ENCODE assay signal across 29 mouse cellular contexts in genomic region chr11:88670925-88671324, GRCm38 (mm10). TPM values are rescaled to one million over a fixed set of nuclear protein-coding genes. Genes with fewer than 3 reads are reported as not detected.
DNase-seq lines count a peak whose midpoint lies in the region; ATAC-seq and TF ChIP-seq lines count a peak whose summit lies in the region.
"Had no signal": no experiment of that assay in that cellular context is flagged by ENCODE, and none has a peak within 500 bp of the region (broad histone marks: within the 10 kb centered on the region; RNA-seq: fewer than 3 reads in every experiment).

No protein-coding gene starts in this region.

- in situ Hi-C loops in ES-E14 (cut with MboI; ENCODE audit: low sequenced_read_pairs in 2 of 2, unreplicated experiment in 2 of 2) = no loop called here

- no peak overlapping the region for H3K9ac ChIP-seq in midbrain, embryonic 12.5 days (replicated peaks)
- no peak overlapping the region for H3K9ac ChIP-seq in ES-Bruce4 (ENCODE audit: low read depth, poor library complexity, severe bottlenecking)
- no peak overlapping the region for H3K9ac ChIP-seq in ES-E14 (ENCODE audit: insufficient read depth, low read depth, low read length, poor library complexity, severe bottlenecking)
- no peak overlapping the region for H3K9ac ChIP-seq in midbrain, embryonic 15.5 days
- H3K9ac ChIP-seq in liver, embryonic 12.5 days = no peak overlapping the region
- H3K9ac ChIP-seq: embryonic facial prominence, embryonic 15.5 days; forebrain, embryonic 12.5 days; forebrain, postnatal 0 days; heart, embryonic 12.5 days; limb, embryonic 15.5 days; liver, embryonic 14.5 days; neural tube, embryonic 12.5 days had no signal

- 0 out of 2 replicates have a peak overlapping the region, but pooled peaks have one; percentile 22 for H3K27ac ChIP-seq in midbrain, embryonic 12.5 days (replicated peaks)
- no peak overlapping the region for H3K27ac ChIP-seq in midbrain, embryonic 10.5 days (replicated peaks)
- H3K27ac ChIP-seq in ES-Bruce4 (ENCODE audit: insufficient read depth, low read length) = peak overlapping the region; percentile 93
- H3K27ac ChIP-seq in ES-E14 (ENCODE audit: insufficient read depth, low read depth, low read length, poor library complexity, severe bottlenecking) = peak overlapping the region; percentile 86
- peak overlapping the region; percentile 27; the same call in 1 of the 2 replicates for H3K27ac ChIP-seq in midbrain, embryonic 15.5 days
- H3K27ac ChIP-seq in liver, embryonic 12.5 days = no peak overlapping the region
- H3K27ac ChIP-seq: embryonic facial prominence, embryonic 10.5 days; embryonic facial prominence, embryonic 15.5 days; forebrain, embryonic 12.5 days; heart, adult 2 months; limb, embryonic 15.5 days; liver, embryonic 14.5 days; macrophage; neural tube, embryonic 12.5 days; stomach, postnatal 0 days had no signal

- no peaks in the 10 kb centered on the region for H3K27me3 ChIP-seq in midbrain, embryonic 12.5 days
- no peaks in the 10 kb centered on the region for H3K27me3 ChIP-seq in midbrain, embryonic 10.5 days (ENCODE audit: low read depth, poor library complexity, severe bottlenecking)
- no peaks in the 10 kb centered on the region for H3K27me3 ChIP-seq in ES-Bruce4 (ENCODE audit: control insufficient read depth, insufficient read depth, low read length, poor library complexity, severe bottlenecking)
- no peaks in the 10 kb centered on the region for H3K27me3 ChIP-seq in midbrain, embryonic 15.5 days (replicated peaks)
- no peaks in the 10 kb centered on the region for H3K27me3 ChIP-seq in liver, embryonic 12.5 days (replicated peaks)
- H3K27me3 ChIP-seq: embryonic facial prominence, embryonic 15.5 days; forebrain, embryonic 12.5 days; heart, embryonic 12.5 days; limb, embryonic 15.5 days; neural tube, embryonic 12.5 days had no signal

- H3K4me3 ChIP-seq in midbrain, embryonic 12.5 days = no peak overlapping the region
- no peak overlapping the region for H3K4me3 ChIP-seq in midbrain, embryonic 10.5 days
- H3K4me3 ChIP-seq in ES-Bruce4 (ENCODE audit: low read depth, low read length) = no peak overlapping the region
- H3K4me3 ChIP-seq in ES-E14 (ENCODE audit: insufficient read depth in 1 of 2, low read depth in 1 of 2, low read length in 2 of 2, poor library complexity in 1 of 2, severe bottlenecking in 1 of 2) = no peak overlapping the region
- H3K4me3 ChIP-seq in midbrain, embryonic 15.5 days = no peak overlapping the region
- no peak overlapping the region for H3K4me3 ChIP-seq in liver, embryonic 12.5 days
- H3K4me3 ChIP-seq: embryonic facial prominence, embryonic 10.5 days; embryonic facial prominence, embryonic 15.5 days; forebrain, embryonic 12.5 days; heart, adult 2 months; heart, embryonic 12.5 days; limb, embryonic 15.5 days; neural tube, embryonic 12.5 days had no signal

- no peak for TF ChIP-seq POLR2A in ES-Bruce4 (IDR thresholded peaks at IDR 0.05; ENCODE audit: insufficient read depth, low read length)

- intact Hi-C loops in heart, postnatal 10 days (cut with DNase I) = no loop called here

- no peaks in the 10 kb centered on the region for H3K9me3 ChIP-seq in midbrain, embryonic 12.5 days
- H3K9me3 ChIP-seq in midbrain, embryonic 10.5 days (replicated peaks) = no peaks in the 10 kb centered on the region
- H3K9me3 ChIP-seq in ES-Bruce4 (replicated peaks; ENCODE audit: control insufficient read depth, insufficient read depth, low read length, poor library complexity, severe bottlenecking) = no peaks in the 10 kb centered on the region
- H3K9me3 ChIP-seq in ES-E14 (ENCODE audit: control insufficient read depth, insufficient read depth, low read depth, low read length) = no peaks in the 10 kb centered on the region
- H3K9me3 ChIP-seq in midbrain, embryonic 15.5 days = no peaks in the 10 kb centered on the region
- H3K9me3 ChIP-seq in liver, embryonic 12.5 days (replicated peaks) = no peaks in the 10 kb centered on the region
- H3K9me3 ChIP-seq: embryonic facial prominence, embryonic 10.5 days; embryonic facial prominence, embryonic 15.5 days; forebrain, embryonic 12.5 days; heart, embryonic 12.5 days; limb, embryonic 15.5 days; neural tube, embryonic 12.5 days had no signal

- peaks cover 94% of the 10 kb centered on the region for H3K36me3 ChIP-seq in midbrain, embryonic 12.5 days
- peaks cover 98% of the 10 kb centered on the region for H3K36me3 ChIP-seq in midbrain, embryonic 10.5 days
- H3K36me3 ChIP-seq in ES-Bruce4 (ENCODE audit: control insufficient read depth, insufficient read depth, low read length, poor library complexity, severe bottlenecking) (peaks cover 22% of the 10 kb centered on the region), ES-E14 (ENCODE audit: control insufficient read depth, insufficient read depth, low read length, poor library complexity, severe bottlenecking) (peaks cover 15% of the 10 kb centered on the region)
- H3K36me3 ChIP-seq in midbrain, embryonic 15.5 days (replicated peaks) = no peaks in the 10 kb centered on the region; the same call in 1 of the 2 replicates
- H3K36me3 ChIP-seq in liver, embryonic 12.5 days = peaks cover 73% of the 10 kb centered on the region

- ATAC-seq in midbrain, embryonic 12.5 days (ENCODE audit: low FRiP score, low read depth) = no peak
- ATAC-seq in midbrain, embryonic 15.5 days (replicated peaks) = no peak
- ATAC-seq in liver, embryonic 12.5 days = no peak
- ATAC-seq: forebrain, postnatal 0 days; intestine, embryonic 16.5 days had no signal

- WGBS in midbrain, embryonic 12.5 days = 65% methylated on average over 5 of the region's 5 CpGs
- WGBS in midbrain, embryonic 10.5 days = 73% methylated on average over 5 of the region's 5 CpGs
- WGBS in midbrain, embryonic 15.5 days = 51% methylated on average over 5 of the region's 5 CpGs
- 85% methylated on average over 5 of the region's 5 CpGs for WGBS in liver, embryonic 12.5 days (ENCODE audit: insufficient replicate concordance)

- TF ChIP-seq CTCF in ES-Bruce4 (IDR thresholded peaks at IDR 0.05; ENCODE audit: low read depth, low read length) = no peak

- TF ChIP-seq EP300 in ES-Bruce4 (IDR thresholded peaks at IDR 0.05; ENCODE audit: insufficient read depth, low read depth, low read length) = peak; percentile 16; the same call in 1 of the 2 replicates

- peaks cover 22% of the 10 kb centered on the region for H3K4me1 ChIP-seq in midbrain, embryonic 12.5 days
- H3K4me1 ChIP-seq in midbrain, embryonic 10.5 days = peaks cover 32% of the 10 kb centered on the region
- H3K4me1 ChIP-seq in ES-Bruce4 (ENCODE audit: control insufficient read depth, insufficient read depth, low read length) (peaks cover 15% of the 10 kb centered on the region), ES-E14 (ENCODE audit: control insufficient read depth in 2 of 2, insufficient read depth in 2 of 2, low read length in 2 of 2, poor library complexity in 1 of 2) (peaks cover 6 to 32% of the 10 kb centered on the region in 2 experiments)
- peaks cover 14% of the 10 kb centered on the region for H3K4me1 ChIP-seq in midbrain, embryonic 15.5 days
- peaks cover 17% of the 10 kb centered on the region for H3K4me1 ChIP-seq in liver, embryonic 12.5 days

- H3K4me2 ChIP-seq in midbrain, embryonic 12.5 days (replicated peaks) = no peak overlapping the region
- no peak overlapping the region for H3K4me2 ChIP-seq in midbrain, embryonic 15.5 days
- no peak overlapping the region for H3K4me2 ChIP-seq in liver, embryonic 12.5 days
- H3K4me2 ChIP-seq: embryonic facial prominence, embryonic 15.5 days; forebrain, embryonic 12.5 days; heart, embryonic 12.5 days; limb, embryonic 15.5 days; neural tube, embryonic 12.5 days had no signal

- no peak for DNase-seq in midbrain, embryonic 10.5 days (ENCODE audit: low spot score)
- peak; percentile 48 for DNase-seq in ES-E14 (ENCODE audit: low read depth, low spot score)
- DNase-seq in heart, postnatal 10 days = no peak
- DNase-seq: adrenal gland, adult 8-10 months; B cell, adult 2 months; cerebellum, adult 8-10 months; cerebellum, postnatal 25 days; forebrain, postnatal 0 days; heart, adult 2 months; kidney, postnatal 14 days; lung, adult 2 months; lung, postnatal 10 days; right cerebral cortex, postnatal 4 days; thymus, adult 18-20 months; thymus, postnatal 25 days had no signal

TF ChIP-seq in ES-E14, 5 proteins besides CTCF, POLR2A, EP300 and RAD21:
- TF ChIP-seq ZNF384 (IDR thresholded peaks at IDR 0.05; ENCODE audit: low read depth, low read length) = no peak
- no peak for TF ChIP-seq ZC3H11A (IDR thresholded peaks at IDR 0.05; ENCODE audit: borderline replicate concordance, low read depth, low read length)
- 0 out of 2 replicates have a peak, but pooled peaks have one; percentile 26 for TF ChIP-seq CHD2 (IDR thresholded peaks at IDR 0.05; ENCODE audit: low read depth, low read length)

RNA-seq across cellular contexts. Expression of gene Msi2, which starts 47.4 kb away (rescaled TPM):
- polyA plus RNA-seq in midbrain, embryonic 12.5 days (2016; fragmentation: Nextera tagmentation; extraction: Ambion mirVana) = 41.5 and 47.9 TPM in 2 replicates
- 25.3 and 30.5 TPM in 2 replicates for polyA plus RNA-seq in midbrain, embryonic 10.5 days (2016; fragmentation: Nextera tagmentation; extraction: Ambion mirVana)
- polyA plus RNA-seq in ES-Bruce4 (2011; ENCODE audit: insufficient read depth, insufficient read length, low read depth, missing spikeins) = 110 and 111 TPM in 2 replicates
- 66.4 and 94.8 TPM in 2 replicates for total RNA-seq in ES-E14 (2012; rRNA removed)
- 32.0 and 33.6 TPM in 2 replicates for polyA plus RNA-seq in midbrain, embryonic 15.5 days (2015; fragmentation: Nextera tagmentation; extraction: Ambion mirVana)
- total RNA-seq in heart, postnatal 10 days (2021) = 100 to 1,000 TPM; 218 to 219 TPM
- polyA plus RNA-seq in liver, embryonic 12.5 days (2016; fragmentation: Nextera tagmentation; extraction: Ambion mirVana) = 5.0 and 5.2 TPM in 2 replicates

Comparison
In these comparisons a context has a peak if more than half of its experiments do, and no peak if none do; other contexts are left out.
1. H3K27ac ChIP-seq: peak in midbrain, embryonic 12.5 days (single experiment), ES-Bruce4 (single experiment), ES-E14 (single experiment) and midbrain, embryonic 15.5 days (single experiment); none in midbrain, embryonic 10.5 days (single experiment) and liver, embryonic 12.5 days (single experiment).